Mouse (Mus musculus) lung, adult 2 months (tissue): ENCODE data around the gene Vav3. TPM values are rescaled to one million over a fixed set of nuclear protein-coding genes. Genes with fewer than 3 reads are reported as not detected.

Experiments
- DNase-seq: peaks from one replicate; pipeline ENCODE4 v3.0.0; 2022
- H3K4me1 ChIP-seq: fragments of 200-500 bp; 2 replicates; pipeline ENCODE4 v1.6.1; 2011; ENCODE audit warnings: low read length; ENCODE audit not compliant: control insufficient read depth, insufficient read depth
- H3K4me3 ChIP-seq: fragments of 200-500 bp; replicated peaks from 2 replicates; pipeline ENCODE3; 2011; ENCODE audit warnings: low read depth, mild to moderate bottlenecking, control low read depth, low read length; ENCODE audit errors: extremely low read depth
- CTCF ChIP-seq: fragments of 200-500 bp; IDR thresholded peaks from 2 replicates; pipeline ENCODE4 v1.5.1; 2011; ENCODE audit warnings: mild to moderate bottlenecking, low read length, control low read depth; ENCODE audit not compliant: insufficient read depth
- POLR2A ChIP-seq: fragments of 200-500 bp; IDR thresholded peaks from 2 replicates; pipeline ENCODE4 v1.6.1; 2011; ENCODE audit warnings: low read depth, mild to moderate bottlenecking, control low read depth, low read length, borderline replicate concordance; ENCODE audit errors: extremely low read depth
- WGBS: fragments of 180-500 bp; shearing (Covaris S2); methylation state at CpG from one replicate; pipeline ENCODE4 v1.1.7; 2018; 5-methylcytosine and 5-hydroxymethylcytosine counted together
- polyA plus RNA-seq: library from polyadenylated mRNA; depleted of rRNA; stranded (reverse); fragments of >200 nt; gene quantifications from 2 replicates; pipeline ENCODE4 v1.2.3, GENCODE M21; 2012

Gene Vav3
- polyA plus RNA-seq, 1 experiment, result 3.9 TPM

DNA sequence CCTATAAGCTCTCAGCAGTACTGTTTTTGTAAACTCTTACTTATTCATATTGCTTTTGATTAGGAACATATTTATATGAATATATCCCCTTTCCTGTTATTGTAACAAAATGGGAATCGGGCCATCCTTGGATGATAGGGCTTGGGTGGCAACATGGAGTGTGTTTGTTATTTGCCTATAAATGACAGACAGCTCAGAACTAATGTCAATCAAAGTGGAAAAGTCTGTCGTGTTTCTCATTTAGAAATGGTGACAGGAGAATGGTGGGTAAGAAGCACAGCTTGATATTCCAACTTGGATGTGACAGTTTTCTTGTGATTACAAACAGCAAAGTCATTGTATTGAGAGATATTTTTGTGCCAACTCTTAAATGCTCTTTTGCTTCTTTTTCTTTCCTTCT, 339.8 kb downstream of the Vav3 start:
- no peak for DNase-seq
- H3K4me3 ChIP-seq, result no peak overlapping the region
- TF ChIP-seq POLR2A (no peak), CTCF (no peak)
- WGBS, result 59% methylated on average over 2 of the region's 2 CpGs
- no peaks in the 10 kb centered on the region for H3K4me1 ChIP-seq

DNA sequence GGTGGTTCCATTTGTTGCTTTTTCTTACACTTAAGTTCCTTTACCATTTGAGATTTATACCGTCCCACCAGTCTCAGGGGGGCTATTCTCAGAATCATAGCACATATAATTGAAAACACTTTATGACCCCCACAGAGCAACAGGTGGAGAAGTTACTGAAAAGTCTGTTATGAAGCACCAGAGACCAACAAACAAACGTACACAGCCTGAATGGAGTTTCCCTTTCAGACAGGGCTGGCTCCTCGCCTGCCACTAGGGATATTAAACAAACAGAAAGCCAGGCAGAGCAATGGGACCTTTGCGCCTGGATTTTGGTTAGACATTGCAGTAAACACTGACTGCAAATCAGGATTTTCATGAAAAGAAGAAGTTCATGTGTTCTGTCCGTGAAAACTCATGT, 341.4 kb downstream of the Vav3 start:
- Histone ChIP-seq H3K4me3 (no peak overlapping the region), H3K4me1 (no peaks in the 10 kb centered on the region)
- no peak for DNase-seq
- TF ChIP-seq POLR2A (no peak), CTCF (no peak)
- WGBS, result 77% methylated on average over 5 of the region's 5 CpGs

DNA sequence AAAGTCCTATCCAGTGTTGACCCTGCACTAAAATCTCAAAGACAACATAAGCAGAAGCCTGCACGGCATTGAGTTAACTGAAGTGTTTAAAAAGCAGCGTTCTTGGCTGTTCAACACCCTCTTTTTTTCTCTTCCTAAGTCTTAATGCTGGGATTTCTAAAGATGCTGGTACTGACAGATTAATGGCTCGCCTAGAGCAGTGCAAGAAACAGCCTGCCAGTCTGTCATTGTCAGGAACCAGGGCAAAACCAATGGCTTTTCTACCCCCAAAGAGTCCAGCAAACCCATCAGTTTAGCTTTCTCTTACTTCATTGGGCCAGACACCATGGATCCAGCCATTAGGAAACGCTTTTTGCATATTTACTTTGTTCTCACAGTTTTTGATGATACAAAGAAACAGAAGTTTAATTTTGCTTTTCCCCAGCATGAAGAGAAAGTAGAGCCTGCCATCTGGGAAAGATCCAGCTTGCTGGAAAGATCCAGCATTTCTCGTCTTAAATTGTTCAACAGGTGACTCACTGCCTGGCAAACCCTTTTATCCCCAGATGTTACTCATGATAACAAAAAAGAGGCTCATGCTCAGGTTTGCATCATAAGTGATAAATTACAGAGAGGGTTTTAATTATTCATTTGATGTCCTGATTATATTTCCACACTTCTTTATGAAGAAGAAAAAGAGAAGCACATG, 343.3 kb downstream of the Vav3 start:
- Histone ChIP-seq H3K4me3 (no peak overlapping the region), H3K4me1 (no peaks in the 10 kb centered on the region)
- 71% methylated on average over 5 of the region's 5 CpGs for WGBS
- DNase-seq, result no peak
- no peak for TF ChIP-seq POLR2A
- TF ChIP-seq CTCF, result no peak

DNA sequence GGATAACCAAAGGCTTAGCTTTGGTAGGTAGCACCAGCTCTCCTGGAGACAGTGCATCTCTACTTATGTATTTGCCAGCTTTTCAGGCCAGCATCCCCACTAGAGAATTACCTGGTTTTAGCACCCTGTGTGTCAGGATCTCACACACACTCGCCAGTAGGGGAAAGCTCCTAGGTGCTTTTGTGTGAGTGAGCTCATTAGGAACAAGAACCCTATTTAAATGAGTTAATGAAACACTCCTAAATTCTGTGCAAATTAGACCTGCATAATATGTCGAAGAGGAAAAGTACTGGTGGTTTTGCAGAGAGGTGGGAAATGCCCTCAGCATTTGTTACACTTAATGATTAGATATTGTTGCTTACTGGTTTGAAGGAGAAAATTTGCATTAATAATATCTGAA, 350.1 kb downstream of the Vav3 start:
- 77% methylated on average over 2 of the region's 2 CpGs for WGBS
- TF ChIP-seq CTCF, result no peak
- TF ChIP-seq POLR2A, result no peak
- no peaks in the 10 kb centered on the region for H3K4me1 ChIP-seq
- H3K4me3 ChIP-seq, result no peak overlapping the region
- DNase-seq, result no peak

DNA sequence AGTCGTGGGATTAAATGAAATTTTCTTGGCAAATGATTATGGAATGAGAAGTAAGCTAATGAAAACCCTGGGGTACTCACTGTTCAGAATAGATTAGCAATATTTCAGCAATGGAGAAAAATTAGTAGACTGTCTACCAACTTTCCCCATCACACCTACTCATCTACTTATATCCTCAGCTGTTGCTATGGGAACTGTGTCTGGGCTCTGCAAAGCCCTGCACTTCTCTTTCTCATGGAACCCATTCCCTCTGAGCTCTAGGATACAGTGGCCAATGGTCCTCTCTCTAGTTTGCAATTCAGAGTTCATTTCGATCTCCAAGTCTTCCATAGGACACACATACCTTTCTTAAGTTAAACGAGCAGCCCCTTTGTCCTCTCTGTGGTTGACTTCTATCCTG, 352.2 kb downstream of the Vav3 start:
- TF ChIP-seq POLR2A (no peak), CTCF (no peak)
- 81% methylated on average over 3 of the region's 3 CpGs for WGBS
- H3K4me3 ChIP-seq, result no peak overlapping the region
- DNase-seq, result no peak
- H3K4me1 ChIP-seq, result no peaks in the 10 kb centered on the region

DNA sequence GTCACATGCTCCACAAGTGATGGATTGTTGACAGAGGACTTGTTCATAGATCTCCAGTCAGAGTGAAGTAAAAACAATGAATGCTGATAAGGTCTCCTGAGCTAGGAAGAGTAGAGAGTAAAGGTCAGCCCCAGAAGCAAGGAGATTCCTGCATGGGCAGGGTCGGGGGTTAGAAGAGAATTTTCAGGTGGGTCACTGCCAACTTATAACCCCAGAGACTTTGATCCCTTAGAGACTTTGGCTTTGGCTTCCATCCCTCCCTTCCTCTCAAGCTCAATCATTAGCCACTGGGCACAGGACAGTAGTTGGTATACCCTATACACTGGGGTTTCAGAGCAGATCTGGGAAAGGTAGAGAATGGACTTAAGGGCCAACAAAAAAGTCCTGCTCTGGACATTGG, 360.8 kb downstream of the Vav3 start:
- Histone ChIP-seq H3K4me1 (no peaks in the 10 kb centered on the region), H3K4me3 (no peak overlapping the region)
- DNase-seq, result no peak
- 26% methylated on average over 1 of the region's 1 CpGs for WGBS
- TF ChIP-seq POLR2A, result no peak
- no peak for TF ChIP-seq CTCF

DNA sequence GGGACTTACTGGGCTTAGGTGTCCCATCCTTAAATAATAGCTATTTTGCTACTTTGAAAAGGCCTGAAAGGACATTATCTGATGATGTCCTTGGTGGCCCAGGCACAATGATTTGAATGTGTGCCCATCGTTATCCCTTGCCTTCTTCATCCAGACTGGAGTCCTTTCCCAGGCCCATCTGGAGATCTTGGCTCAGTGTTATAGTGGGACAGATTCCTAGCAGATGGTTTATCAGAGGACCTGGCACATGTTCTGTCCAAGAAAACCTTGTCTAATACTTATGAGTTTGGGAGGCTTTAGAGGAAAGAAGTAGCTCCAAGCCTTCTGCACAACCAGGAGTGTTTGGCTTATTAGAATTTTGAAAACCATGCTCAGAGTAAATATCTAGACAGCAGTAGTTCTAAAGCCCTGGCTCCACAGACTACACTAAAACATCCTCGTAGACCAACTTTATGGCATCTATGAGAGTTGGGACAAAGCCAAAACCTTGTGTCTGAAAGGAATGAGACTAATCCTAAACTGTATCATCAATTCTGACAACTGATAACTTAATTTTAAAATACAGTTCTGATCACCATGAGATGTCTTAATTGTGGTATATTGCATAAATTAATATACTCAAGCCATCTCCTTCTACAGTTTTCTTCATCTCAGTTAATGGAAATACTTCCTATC, 367.5 kb downstream of the Vav3 start:
- WGBS, result 64% methylated on average over 2 of the region's 2 CpGs
- H3K4me3 ChIP-seq, result no peak overlapping the region
- TF ChIP-seq POLR2A (no peak), CTCF (no peak)
- H3K4me1 ChIP-seq, result no peaks in the 10 kb centered on the region
- DNase-seq, result no peak

DNA sequence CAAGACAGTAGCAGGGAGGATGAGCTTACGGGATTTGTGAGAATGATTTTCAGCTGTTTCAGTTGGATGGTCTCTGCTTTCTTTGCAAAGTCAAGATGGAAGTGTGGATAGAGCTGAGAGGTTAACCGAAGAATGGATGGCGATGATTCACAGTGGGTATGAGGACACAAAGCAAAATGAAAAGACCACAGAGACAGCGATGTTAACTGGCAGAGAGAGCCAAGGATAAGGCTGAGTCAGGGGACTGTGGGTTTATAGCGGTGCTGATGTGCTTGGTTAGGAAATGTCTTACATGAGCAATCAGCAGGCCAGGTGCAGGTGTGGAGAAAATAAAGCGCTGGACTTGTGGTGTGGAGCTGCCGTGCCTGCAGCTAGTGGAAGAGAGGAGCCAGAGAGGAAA, 371.3 kb downstream of the Vav3 start:
- DNase-seq, result no peak
- no peaks in the 10 kb centered on the region for H3K4me1 ChIP-seq
- TF ChIP-seq CTCF (no peak), POLR2A (no peak)
- WGBS, result 90% methylated on average over 7 of the region's 7 CpGs
- H3K4me3 ChIP-seq, result no peak overlapping the region

DNA sequence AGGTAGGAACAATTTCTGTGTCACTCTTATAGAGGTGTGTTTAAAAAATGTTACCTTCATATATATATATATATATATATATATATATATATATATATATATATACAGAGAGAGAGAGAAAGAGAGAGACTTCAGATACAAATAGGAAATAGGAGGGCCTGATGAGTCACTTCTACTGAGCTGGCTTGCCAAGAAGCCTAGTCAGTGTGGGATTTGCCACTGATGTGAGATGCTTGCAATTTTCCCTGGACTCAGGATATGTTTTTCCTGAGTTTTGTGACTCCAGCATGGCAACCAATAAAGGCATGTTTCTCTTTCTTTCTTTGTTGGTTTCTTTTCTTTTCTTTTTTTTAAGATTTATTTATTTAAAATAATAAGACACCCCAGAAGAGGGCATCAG, 374.0 kb downstream of the Vav3 start:
- Histone ChIP-seq H3K4me1 (no peaks in the 10 kb centered on the region), H3K4me3 (no peak overlapping the region)
- no peak for DNase-seq
- TF ChIP-seq POLR2A (no peak), CTCF (no peak)

DNA sequence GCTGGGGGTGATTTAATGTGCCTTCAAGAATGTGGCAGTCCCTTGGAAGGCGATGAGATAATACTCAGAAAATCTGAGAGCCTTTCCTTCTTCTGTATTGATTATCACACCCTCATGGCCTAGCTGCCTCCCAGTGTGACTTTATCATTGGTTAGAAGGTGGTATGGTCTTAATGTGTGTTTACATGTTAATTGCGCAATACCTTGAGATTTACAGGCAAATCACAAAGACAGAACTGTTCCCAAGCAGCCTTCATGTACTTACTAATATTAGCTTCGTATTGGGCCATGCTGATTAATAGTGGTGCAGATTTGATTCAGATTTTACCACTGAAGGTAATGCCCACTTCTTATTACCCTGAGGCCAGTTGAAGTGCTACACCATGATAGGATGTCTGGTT, 381.3 kb downstream of the Vav3 start:
- H3K4me3 ChIP-seq, result no peak overlapping the region
- no peak for DNase-seq
- TF ChIP-seq CTCF (no peak), POLR2A (no peak)
- 95% methylated on average over 3 of the region's 3 CpGs for WGBS
- no peaks in the 10 kb centered on the region for H3K4me1 ChIP-seq

DNA sequence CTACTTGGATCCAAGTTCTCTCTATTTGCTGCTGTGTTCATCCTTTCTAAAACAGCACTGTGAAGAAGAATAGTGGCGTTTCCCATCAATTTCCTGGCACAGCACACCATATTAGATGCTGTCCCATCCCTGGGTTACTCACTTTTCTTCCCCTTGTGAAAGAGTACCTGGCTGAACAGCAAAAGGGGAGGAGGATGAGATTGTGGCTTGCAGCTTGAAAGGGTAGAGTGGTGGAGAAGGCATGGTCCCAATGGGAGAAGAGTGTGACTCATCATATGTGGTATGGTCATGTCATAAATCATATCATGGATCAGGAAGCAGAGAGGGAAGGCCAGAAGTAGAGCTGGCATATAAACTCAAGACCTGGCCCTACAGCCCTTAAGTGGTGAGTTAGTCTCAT, 386.3 kb downstream of the Vav3 start:
- no peak overlapping the region for H3K4me3 ChIP-seq
- 88% methylated on average over 1 of the region's 1 CpGs for WGBS
- no peaks in the 10 kb centered on the region for H3K4me1 ChIP-seq
- TF ChIP-seq CTCF (no peak), POLR2A (no peak)
- no peak for DNase-seq
